Mouse (Mus musculus): ENCODE results near the gene Svop. TPM values are rescaled to one million over a fixed set of nuclear protein-coding genes. Genes with fewer than 3 reads are reported as not detected.

Svop gene
- polyA plus RNA-seq, 1 experiment from 2014 or later, result 26.7 TPM

DNA sequence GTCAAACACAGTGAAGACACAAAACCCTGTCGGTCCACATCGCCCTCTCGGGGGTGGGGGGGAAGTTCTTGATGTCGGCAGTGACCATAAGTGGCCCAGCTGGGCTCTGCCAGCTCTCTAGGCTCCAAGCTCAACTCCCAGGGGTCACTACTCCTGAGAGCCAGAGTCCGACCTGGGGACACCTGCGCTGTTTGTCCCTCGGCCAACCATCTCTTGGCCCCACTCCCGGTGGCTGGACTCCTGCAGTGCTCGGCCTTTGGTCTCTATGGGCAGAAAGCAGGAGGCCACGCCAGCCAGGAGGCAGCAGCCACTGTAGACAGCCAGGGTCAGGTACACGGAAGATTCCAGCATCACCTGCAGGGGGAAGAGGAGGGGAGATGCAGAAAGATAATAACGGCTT is 63.3 kb downstream of the Svop start:
- Histone ChIP-seq H3K9me3 (ENCODE audit: control insufficient read depth, low read length) (no peaks in the 10 kb centered on the region), H3K4me2 (replicated peaks; ENCODE audit: low read depth, low read length) (no peak overlapping the region), H3K27ac (ENCODE audit: low read depth, low read length) (no peak overlapping the region), H3K36me3 (ENCODE audit: control insufficient read depth, insufficient read depth, low read length) (no peaks in the 10 kb centered on the region), H3K4me1 (replicated peaks; ENCODE audit: control insufficient read depth, insufficient read depth, low read length) (no peaks in the 10 kb centered on the region), H3K9ac (ENCODE audit: low read depth, low read length) (no peak overlapping the region), H3K27me3 (ENCODE audit: control insufficient read depth, insufficient read depth, low read length) (no peaks in the 10 kb centered on the region), H3K4me3 (ENCODE audit: low read depth, low read length) (no peak overlapping the region)
- DNase-seq (ENCODE audit: low spot score), result no peak
- no peak for ATAC-seq (ENCODE audit: low FRiP score)
- WGBS, result 78% methylated on average over 12 of the region's 12 CpGs

DNA sequence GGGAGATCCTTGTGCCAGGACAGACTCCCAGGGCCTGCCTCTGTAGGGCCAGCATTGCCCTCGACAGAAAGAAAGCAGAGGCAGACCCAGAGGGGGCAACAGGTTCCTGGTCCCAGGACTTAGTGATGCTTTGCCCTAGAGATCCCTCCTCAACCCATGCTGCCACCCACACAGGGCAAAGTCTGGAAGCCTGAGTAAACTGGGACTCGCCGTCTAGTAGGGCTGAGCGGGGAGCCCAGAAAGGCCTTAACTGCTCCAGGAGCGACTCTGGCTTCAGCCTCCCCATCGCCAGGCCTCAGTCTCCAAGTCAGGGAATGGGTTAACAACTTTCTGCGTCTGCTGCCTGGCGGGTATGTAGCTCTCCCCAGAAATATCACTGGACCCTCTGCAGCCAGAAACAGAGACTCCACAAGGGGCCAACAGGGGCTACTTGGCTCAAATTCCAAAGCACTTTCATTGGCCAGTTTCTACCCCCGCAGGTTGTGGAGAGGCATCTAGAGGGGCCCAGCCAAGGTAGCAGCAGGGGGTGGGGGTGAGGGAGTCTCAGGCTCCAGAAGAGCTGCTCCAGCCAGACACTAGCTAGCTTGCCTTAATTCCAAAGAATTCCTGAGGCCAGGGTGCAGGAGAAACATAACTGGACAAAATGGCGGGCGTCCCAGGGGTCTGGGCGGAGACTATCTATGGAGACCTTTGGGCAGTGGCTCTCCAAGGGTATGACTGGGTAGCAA is 64.0 kb downstream of the Svop start:
- no peaks in the 10 kb centered on the region for H3K4me1 ChIP-seq (replicated peaks; ENCODE audit: control insufficient read depth, insufficient read depth, low read length)
- ATAC-seq (ENCODE audit: low FRiP score) (no peak), DNase-seq (ENCODE audit: low spot score) (no peak)
- H3K27ac ChIP-seq (ENCODE audit: low read depth, low read length), result no peak overlapping the region
- WGBS, result 90% methylated on average over 12 of the region's 12 CpGs
- H3K4me2 ChIP-seq (replicated peaks; ENCODE audit: low read depth, low read length), result no peak overlapping the region
- H3K36me3 ChIP-seq (ENCODE audit: control insufficient read depth, insufficient read depth, low read length), result no peaks in the 10 kb centered on the region
- H3K9ac ChIP-seq (ENCODE audit: low read depth, low read length), result no peak overlapping the region
- H3K9me3 ChIP-seq (ENCODE audit: control insufficient read depth, low read length), result no peaks in the 10 kb centered on the region
- no peaks in the 10 kb centered on the region for H3K27me3 ChIP-seq (ENCODE audit: control insufficient read depth, insufficient read depth, low read length)
- H3K4me3 ChIP-seq (ENCODE audit: low read depth, low read length), result no peak overlapping the region

DNA sequence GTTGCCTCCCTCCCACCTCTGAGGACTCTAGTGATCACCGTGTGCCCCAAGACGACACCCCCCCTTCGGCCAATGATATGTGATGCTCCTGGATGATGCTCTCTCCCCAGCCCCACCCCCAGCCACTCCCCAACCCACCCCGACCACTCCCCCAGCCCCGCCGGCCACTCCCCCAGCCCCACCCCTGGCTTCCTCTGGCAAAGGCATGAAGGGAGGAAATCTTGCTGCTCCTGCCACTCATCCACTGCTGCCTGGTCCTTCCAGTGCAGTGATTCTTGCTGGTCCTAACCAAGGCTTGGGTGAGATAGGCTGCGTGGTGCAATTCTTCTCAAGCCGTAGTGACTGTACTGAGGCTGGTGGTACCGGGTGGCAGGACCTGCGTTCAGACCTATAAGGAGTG is 66.5 kb downstream of the Svop start:
- no peaks in the 10 kb centered on the region for H3K36me3 ChIP-seq (ENCODE audit: control insufficient read depth, insufficient read depth, low read length)
- DNase-seq (ENCODE audit: low spot score) (peak; percentile 20), ATAC-seq (ENCODE audit: low FRiP score) (no peak)
- no peak overlapping the region for H3K4me2 ChIP-seq (replicated peaks; ENCODE audit: low read depth, low read length)
- H3K9ac ChIP-seq (ENCODE audit: low read depth, low read length), result no peak overlapping the region
- H3K27ac ChIP-seq (ENCODE audit: low read depth, low read length), result no peak overlapping the region
- WGBS, result 11% methylated on average over 10 of the region's 10 CpGs
- H3K4me3 ChIP-seq (ENCODE audit: low read depth, low read length), result no peak overlapping the region
- no peaks in the 10 kb centered on the region for H3K27me3 ChIP-seq (ENCODE audit: control insufficient read depth, insufficient read depth, low read length)
- H3K9me3 ChIP-seq (ENCODE audit: control insufficient read depth, low read length), result no peaks in the 10 kb centered on the region
- no peaks in the 10 kb centered on the region for H3K4me1 ChIP-seq (replicated peaks; ENCODE audit: control insufficient read depth, insufficient read depth, low read length)

DNA sequence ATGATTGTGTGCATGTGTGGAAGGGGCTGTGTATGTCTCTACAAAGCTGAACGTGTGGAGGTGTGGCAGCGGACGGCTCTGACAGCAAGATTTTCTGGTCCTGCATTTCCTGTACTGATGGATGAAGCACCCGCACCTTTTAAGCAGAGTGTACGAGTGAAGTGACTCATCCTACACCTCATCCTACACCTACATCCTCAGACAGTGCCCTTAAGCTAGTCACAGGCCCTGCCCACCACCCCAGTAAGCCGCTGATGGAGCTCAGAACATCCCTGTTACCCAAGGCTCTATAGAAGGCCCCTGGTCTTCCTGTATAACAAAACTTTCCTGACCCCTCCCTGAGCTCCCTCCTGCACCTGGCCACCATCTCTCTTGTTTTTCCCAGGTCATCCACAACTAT is 67.0 kb downstream of the Svop start:
- no peaks in the 10 kb centered on the region for H3K27me3 ChIP-seq (ENCODE audit: control insufficient read depth, insufficient read depth, low read length)
- no peaks in the 10 kb centered on the region for H3K4me1 ChIP-seq (replicated peaks; ENCODE audit: control insufficient read depth, insufficient read depth, low read length)
- DNase-seq (ENCODE audit: low spot score), result no peak
- no peak overlapping the region for H3K4me2 ChIP-seq (replicated peaks; ENCODE audit: low read depth, low read length)
- H3K36me3 ChIP-seq (ENCODE audit: control insufficient read depth, insufficient read depth, low read length), result no peaks in the 10 kb centered on the region
- no peaks in the 10 kb centered on the region for H3K9me3 ChIP-seq (ENCODE audit: control insufficient read depth, low read length)
- 66% methylated on average over 6 of the region's 6 CpGs for WGBS
- H3K9ac ChIP-seq (ENCODE audit: low read depth, low read length), result no peak overlapping the region
- no peak overlapping the region for H3K4me3 ChIP-seq (ENCODE audit: low read depth, low read length)
- no peak overlapping the region for H3K27ac ChIP-seq (ENCODE audit: low read depth, low read length)
- no peak for ATAC-seq (ENCODE audit: low FRiP score)

DNA sequence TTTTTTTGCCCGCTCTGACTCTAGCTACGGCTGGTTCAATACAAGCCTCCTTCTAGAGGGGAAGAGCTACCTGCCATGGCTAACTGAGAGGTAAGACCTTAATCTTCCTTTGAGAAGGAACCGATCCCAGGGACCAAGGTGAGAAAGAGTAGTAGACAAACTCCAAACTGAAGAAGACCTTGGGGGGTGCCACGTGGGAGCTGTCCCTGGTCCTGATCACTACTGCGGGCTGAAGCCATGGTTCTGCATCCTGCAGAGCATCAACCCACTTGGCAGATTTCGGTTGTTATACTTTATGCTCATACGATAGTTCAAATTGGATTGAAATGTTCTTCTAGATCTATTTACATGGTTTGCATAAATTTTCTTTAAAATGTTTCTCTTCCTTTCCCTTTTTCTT is 76.2 kb downstream of the Svop start:
- H3K27ac ChIP-seq (ENCODE audit: low read depth, low read length), result no peak overlapping the region
- no peak overlapping the region for H3K9ac ChIP-seq (ENCODE audit: low read depth, low read length)
- no peaks in the 10 kb centered on the region for H3K9me3 ChIP-seq (ENCODE audit: control insufficient read depth, low read length)
- H3K4me3 ChIP-seq (ENCODE audit: low read depth, low read length), result no peak overlapping the region
- WGBS, result 64% methylated on average over 7 of the region's 7 CpGs
- H3K4me2 ChIP-seq (replicated peaks; ENCODE audit: low read depth, low read length), result no peak overlapping the region
- no peaks in the 10 kb centered on the region for H3K4me1 ChIP-seq (replicated peaks; ENCODE audit: control insufficient read depth, insufficient read depth, low read length)
- DNase-seq (ENCODE audit: low spot score) (peak; percentile 43), ATAC-seq (ENCODE audit: low FRiP score) (no peak)
- no peaks in the 10 kb centered on the region for H3K27me3 ChIP-seq (ENCODE audit: control insufficient read depth, insufficient read depth, low read length)
- no peaks in the 10 kb centered on the region for H3K36me3 ChIP-seq (ENCODE audit: control insufficient read depth, insufficient read depth, low read length)

DNA sequence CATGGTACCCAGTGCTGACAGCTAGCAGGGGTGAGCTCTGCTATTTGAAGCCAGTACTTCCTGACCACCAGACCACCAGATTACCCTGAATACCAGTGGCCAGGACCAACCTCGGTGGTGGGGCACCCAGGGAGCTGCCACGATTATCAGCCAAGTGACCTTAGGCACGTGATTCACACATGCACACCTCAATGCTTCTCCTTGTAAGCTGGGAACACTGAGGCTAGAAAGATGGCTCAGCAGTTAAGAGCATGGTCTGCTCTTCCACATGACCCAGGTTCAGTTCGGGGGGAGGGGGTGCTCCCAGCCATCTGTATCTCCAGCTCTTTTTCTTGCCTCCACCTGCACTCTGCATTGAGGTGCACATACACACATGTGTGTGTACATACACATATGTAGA is 82.3 kb downstream of the Svop start:
- Histone ChIP-seq H3K4me2 (replicated peaks; ENCODE audit: low read depth, low read length) (no peak overlapping the region), H3K9me3 (ENCODE audit: control insufficient read depth, low read length) (no peaks in the 10 kb centered on the region), H3K9ac (ENCODE audit: low read depth, low read length) (no peak overlapping the region), H3K36me3 (ENCODE audit: control insufficient read depth, insufficient read depth, low read length) (no peaks in the 10 kb centered on the region), H3K27ac (ENCODE audit: low read depth, low read length) (no peak overlapping the region), H3K4me1 (replicated peaks; ENCODE audit: control insufficient read depth, insufficient read depth, low read length) (no peaks in the 10 kb centered on the region), H3K27me3 (ENCODE audit: control insufficient read depth, insufficient read depth, low read length) (no peaks in the 10 kb centered on the region), H3K4me3 (ENCODE audit: low read depth, low read length) (no peak overlapping the region)
- DNase-seq (ENCODE audit: low spot score) (no peak), ATAC-seq (ENCODE audit: low FRiP score) (no peak)
- 79% methylated on average over 4 of the region's 4 CpGs for WGBS

DNA sequence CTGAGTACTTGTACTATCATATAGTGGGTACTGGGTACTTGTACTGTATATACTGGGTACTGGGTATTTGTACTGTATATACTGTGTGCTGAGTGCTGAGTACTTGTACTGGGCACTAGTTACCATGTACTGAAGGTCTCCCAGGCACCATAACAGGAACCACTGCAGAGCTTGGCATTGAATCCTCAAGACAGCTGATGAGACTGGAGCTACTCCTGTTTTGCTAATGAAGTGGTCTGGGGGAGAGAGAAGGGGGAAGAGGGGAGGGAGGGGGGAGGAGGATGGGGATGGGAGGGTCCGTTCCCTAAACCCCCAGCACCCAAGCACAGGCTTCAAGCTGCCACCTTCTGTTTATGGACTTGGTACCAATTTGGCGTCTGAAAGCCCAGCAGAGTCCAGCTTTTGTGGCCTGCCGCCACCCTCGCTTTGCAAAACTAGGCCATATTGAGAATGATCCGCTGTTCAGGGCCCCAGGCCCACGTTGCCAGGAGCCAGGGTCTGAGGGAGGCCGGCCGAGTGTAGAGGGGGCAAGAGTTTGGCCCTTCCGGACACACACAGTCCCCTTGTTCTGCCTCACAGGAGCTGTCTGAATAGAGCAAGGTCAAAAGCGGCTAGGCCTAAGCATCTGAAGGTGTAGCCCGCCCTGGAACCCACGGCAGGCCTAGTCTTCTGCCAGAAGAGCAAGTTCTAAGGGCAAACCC is 83.5 kb downstream of the Svop start:
- Histone ChIP-seq H3K4me3 (ENCODE audit: low read depth, low read length) (no peak overlapping the region), H3K9me3 (ENCODE audit: control insufficient read depth, low read length) (no peaks in the 10 kb centered on the region), H3K4me1 (replicated peaks; ENCODE audit: control insufficient read depth, insufficient read depth, low read length) (no peaks in the 10 kb centered on the region), H3K4me2 (replicated peaks; ENCODE audit: low read depth, low read length) (no peak overlapping the region), H3K36me3 (ENCODE audit: control insufficient read depth, insufficient read depth, low read length) (no peaks in the 10 kb centered on the region), H3K27me3 (ENCODE audit: control insufficient read depth, insufficient read depth, low read length) (no peaks in the 10 kb centered on the region), H3K27ac (ENCODE audit: low read depth, low read length) (no peak overlapping the region), H3K9ac (ENCODE audit: low read depth, low read length) (no peak overlapping the region)
- ATAC-seq (ENCODE audit: low FRiP score), result no peak
- DNase-seq (ENCODE audit: low spot score), result no peak
- 78% methylated on average over 12 of the region's 12 CpGs for WGBS

DNA sequence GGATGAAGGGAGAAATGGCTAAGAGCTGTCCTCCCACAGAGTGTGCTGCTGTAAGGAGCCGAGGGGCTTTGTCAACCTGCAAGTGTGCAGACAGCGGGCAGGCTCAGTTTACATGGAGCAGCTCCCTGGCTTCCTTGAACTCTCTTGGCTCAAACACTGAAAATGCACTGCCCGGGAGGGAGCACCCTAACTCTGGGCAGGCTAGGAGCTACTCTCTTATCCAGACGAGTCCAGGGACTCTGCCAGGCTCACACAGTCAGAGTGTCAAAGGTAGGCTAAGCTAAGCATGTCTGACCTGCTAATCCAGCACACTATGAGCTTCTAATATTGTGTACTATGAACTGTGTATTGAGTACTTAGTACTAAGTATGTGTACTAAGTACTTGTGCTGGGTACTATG is 84.4 kb downstream of the Svop start:
- DNase-seq (ENCODE audit: low spot score) (no peak), ATAC-seq (ENCODE audit: low FRiP score) (no peak)
- Histone ChIP-seq H3K4me3 (ENCODE audit: low read depth, low read length) (no peak overlapping the region), H3K27ac (ENCODE audit: low read depth, low read length) (no peak overlapping the region), H3K4me1 (replicated peaks; ENCODE audit: control insufficient read depth, insufficient read depth, low read length) (no peaks in the 10 kb centered on the region), H3K9ac (ENCODE audit: low read depth, low read length) (no peak overlapping the region), H3K36me3 (ENCODE audit: control insufficient read depth, insufficient read depth, low read length) (no peaks in the 10 kb centered on the region), H3K27me3 (ENCODE audit: control insufficient read depth, insufficient read depth, low read length) (no peaks in the 10 kb centered on the region), H3K9me3 (ENCODE audit: control insufficient read depth, low read length) (no peaks in the 10 kb centered on the region), H3K4me2 (replicated peaks; ENCODE audit: low read depth, low read length) (no peak overlapping the region)
- WGBS, result 81% methylated on average over 4 of the region's 4 CpGs

DNA sequence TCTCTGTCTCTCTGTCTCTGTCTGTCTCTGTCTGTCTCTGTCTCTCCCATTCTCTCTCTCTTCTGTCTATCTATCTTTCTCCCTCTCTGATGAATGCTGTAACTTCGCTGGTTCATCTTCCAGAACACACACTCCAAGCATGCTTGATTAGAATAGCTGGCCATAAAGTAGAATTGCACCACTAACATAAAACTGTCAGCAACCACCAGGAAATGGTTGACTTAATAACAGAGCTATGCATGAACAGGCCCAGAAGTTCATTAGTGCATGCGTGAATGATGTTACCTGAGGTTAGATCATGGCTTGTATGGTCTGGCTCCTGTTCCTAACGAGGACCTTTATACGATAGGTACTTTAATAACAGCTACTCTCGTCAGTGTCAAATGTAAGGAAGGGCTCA is 86.3 kb downstream of the Svop start:
- H3K9ac ChIP-seq (ENCODE audit: low read depth, low read length), result no peak overlapping the region
- H3K36me3 ChIP-seq (ENCODE audit: control insufficient read depth, insufficient read depth, low read length), result no peaks in the 10 kb centered on the region
- no peaks in the 10 kb centered on the region for H3K27me3 ChIP-seq (ENCODE audit: control insufficient read depth, insufficient read depth, low read length)
- H3K4me2 ChIP-seq (replicated peaks; ENCODE audit: low read depth, low read length), result no peak overlapping the region
- no peaks in the 10 kb centered on the region for H3K4me1 ChIP-seq (replicated peaks; ENCODE audit: control insufficient read depth, insufficient read depth, low read length)
- WGBS, result 87% methylated on average over 5 of the region's 5 CpGs
- H3K27ac ChIP-seq (ENCODE audit: low read depth, low read length), result no peak overlapping the region
- ATAC-seq (ENCODE audit: low FRiP score) (no peak), DNase-seq (ENCODE audit: low spot score) (no peak)
- no peaks in the 10 kb centered on the region for H3K9me3 ChIP-seq (ENCODE audit: control insufficient read depth, low read length)
- no peak overlapping the region for H3K4me3 ChIP-seq (ENCODE audit: low read depth, low read length)
